ENCODE assay signal across 31 mouse cellular contexts in the genomic region with DNA sequence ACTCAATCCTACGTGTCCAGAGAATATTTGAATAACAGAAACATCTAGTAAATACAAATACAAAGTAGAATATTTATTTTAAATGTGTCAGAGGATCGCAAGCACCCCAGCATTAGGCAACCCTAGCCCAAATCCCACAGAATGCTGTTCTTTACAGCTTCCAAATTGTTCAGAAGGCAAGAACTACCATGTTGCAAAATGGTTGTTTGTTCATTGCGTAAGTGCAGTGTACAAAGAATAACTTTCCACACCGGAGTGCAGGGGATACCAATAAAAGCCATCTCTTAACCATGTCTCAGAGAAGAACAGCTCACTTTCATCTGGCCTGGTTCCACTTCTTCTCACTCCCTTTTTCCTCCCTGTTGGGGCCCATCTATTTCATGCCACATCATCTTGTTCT.
"Had no signal": no experiment of that assay in that cellular context is flagged by ENCODE, and none has a peak within 500 bp of the region (broad histone marks: within the 10 kb centered on the region; RNA-seq: fewer than 3 reads in every experiment).

No protein-coding gene starts in this region.

- H3K9ac ChIP-seq: limb, embryonic 12.5 days; limb, embryonic 13.5 days; limb, embryonic 15.5 days; liver, embryonic 12.5 days; liver, embryonic 13.5 days; liver, embryonic 14.5 days; liver, embryonic 15.5 days; liver, postnatal 0 days; lung, embryonic 14.5 days; lung, embryonic 15.5 days; midbrain, embryonic 12.5 days; midbrain, embryonic 13.5 days; midbrain, embryonic 15.5 days; neural tube, embryonic 12.5 days had no signal

- H3K36me3 ChIP-seq: limb, embryonic 10.5 days; limb, embryonic 12.5 days; limb, embryonic 13.5 days; limb, embryonic 15.5 days; liver, embryonic 12.5 days; liver, embryonic 13.5 days; liver, embryonic 15.5 days; lung, embryonic 15.5 days; midbrain, embryonic 12.5 days; midbrain, embryonic 13.5 days; midbrain, embryonic 15.5 days; neural tube, embryonic 12.5 days had no signal

- ATAC-seq: liver, embryonic 12.5 days; liver, postnatal 0 days; lung, postnatal 0 days; midbrain, embryonic 13.5 days; midbrain, embryonic 15.5 days; midbrain, embryonic 16.5 days had no signal

- H3K4me3 ChIP-seq: left cerebral cortex, adult 2 months; limb, embryonic 10.5 days; limb, embryonic 12.5 days; limb, embryonic 13.5 days; limb, embryonic 15.5 days; liver, embryonic 12.5 days; liver, embryonic 13.5 days; liver, embryonic 15.5 days; lung, embryonic 15.5 days; megakaryocyte, embryonic 14.5 days; midbrain, embryonic 12.5 days; midbrain, embryonic 13.5 days; midbrain, embryonic 15.5 days; myocyte; neural tube, embryonic 12.5 days had no signal

- H3K4me1 ChIP-seq: limb, embryonic 10.5 days; limb, embryonic 12.5 days; limb, embryonic 13.5 days; limb, embryonic 15.5 days; liver, embryonic 12.5 days; liver, embryonic 13.5 days; liver, embryonic 15.5 days; lung, embryonic 15.5 days; megakaryocyte, embryonic 14.5 days; midbrain, embryonic 12.5 days; midbrain, embryonic 13.5 days; midbrain, embryonic 15.5 days; neural tube, embryonic 12.5 days had no signal

- DNase-seq: left cerebral cortex, postnatal 4 days; liver; liver, embryonic 13.5 days; liver, postnatal 0 days; lung, adult 18-20 months; lung, adult 2 months; lung, embryonic 14.5 days; lung, postnatal 10 days; lung, postnatal 14 days; lung, postnatal 36 days; lung, postnatal 4 days; midbrain, embryonic 14.5 days had no signal

- H3K27ac ChIP-seq: left cerebral cortex, adult 2 months; limb, embryonic 10.5 days; limb, embryonic 12.5 days; limb, embryonic 13.5 days; limb, embryonic 15.5 days; liver, embryonic 12.5 days; liver, embryonic 13.5 days; liver, embryonic 14.5 days; liver, embryonic 15.5 days; lung, embryonic 15.5 days; macrophage; midbrain, embryonic 12.5 days; midbrain, embryonic 13.5 days; midbrain, embryonic 15.5 days; neural tube, embryonic 12.5 days had no signal

- H3K9me3 ChIP-seq: limb, embryonic 10.5 days; limb, embryonic 12.5 days; limb, embryonic 13.5 days; limb, embryonic 15.5 days; liver, embryonic 12.5 days; liver, embryonic 13.5 days; liver, embryonic 15.5 days; lung, embryonic 15.5 days; megakaryocyte, embryonic 14.5 days; midbrain, embryonic 12.5 days; midbrain, embryonic 13.5 days; midbrain, embryonic 15.5 days; neural tube, embryonic 12.5 days had no signal

- H3K27me3 ChIP-seq: limb, embryonic 12.5 days; limb, embryonic 13.5 days; limb, embryonic 15.5 days; liver, embryonic 12.5 days; liver, embryonic 13.5 days; liver, embryonic 15.5 days; lung, embryonic 15.5 days; midbrain, embryonic 12.5 days; midbrain, embryonic 13.5 days; midbrain, embryonic 15.5 days; neural tube, embryonic 12.5 days had no signal

- H3K4me2 ChIP-seq: limb, embryonic 12.5 days; limb, embryonic 13.5 days; limb, embryonic 15.5 days; liver, embryonic 12.5 days; liver, embryonic 13.5 days; liver, embryonic 15.5 days; lung, embryonic 14.5 days; lung, embryonic 15.5 days; midbrain, embryonic 11.5 days; midbrain, embryonic 12.5 days; midbrain, embryonic 13.5 days; midbrain, embryonic 15.5 days; neural tube, embryonic 12.5 days had no signal
